Mouse (Mus musculus) limb, embryonic 13.5 days (tissue): ENCODE measurements around the gene Tdp1. TPM values are rescaled to one million over a fixed set of nuclear protein-coding genes. Genes with fewer than 3 reads are reported as not detected.

Source experiments
- ATAC-seq: fragments of 200-750 bp; cut with Nextera tagmentation; 2 replicates; pipeline ENCODE4 v1.8.0; 2017; ENCODE audit warnings: low read depth, moderate number of reproducible peaks, moderate TSS enrichment; ENCODE audit not compliant: low FRiP score
- H3K27ac ChIP-seq: fragments of 300-500 bp; sonication (generic); 2 replicates; pipeline ENCODE4 v1.5.1; 2015; ENCODE audit warnings: inconsistent platforms, mild to moderate bottlenecking, moderate library complexity
- H3K27me3 ChIP-seq: fragments of 300-500 bp; sonication (generic); 2 replicates; pipeline ENCODE4 v1.6.1; 2015; ENCODE audit warnings: mild to moderate bottlenecking, inconsistent platforms
- H3K36me3 ChIP-seq: fragments of 300-500 bp; sonication (generic); 2 replicates; pipeline ENCODE4 v1.6.1; 2015; ENCODE audit warnings: inconsistent platforms, mild to moderate bottlenecking, moderate library complexity
- H3K4me1 ChIP-seq: fragments of 300-500 bp; sonication (generic); 2 replicates; pipeline ENCODE4 v1.6.1; 2015; ENCODE audit warnings: inconsistent platforms
- H3K4me2 ChIP-seq: fragments of 300-500 bp; sonication (generic); replicated peaks from 2 replicates; pipeline ENCODE4 v1.6.1; 2015; ENCODE audit warnings: inconsistent platforms, mild to moderate bottlenecking, moderate library complexity
- H3K4me3 ChIP-seq: fragments of 300-500 bp; sonication (generic); 2 replicates; pipeline ENCODE4 v1.5.1; 2015; ENCODE audit warnings: moderate library complexity, mild to moderate bottlenecking, inconsistent platforms
- H3K9ac ChIP-seq: fragments of 300-500 bp; sonication (generic); 2 replicates; pipeline ENCODE4 v1.6.1; 2015; ENCODE audit warnings: mild to moderate bottlenecking, inconsistent platforms
- H3K9me3 ChIP-seq: fragments of 300-500 bp; sonication (generic); 2 replicates; pipeline ENCODE4 v1.6.1; 2016; ENCODE audit warnings: inconsistent platforms
- WGBS: fragments of 180-500 bp; shearing (Covaris S2); methylation state at CpG from one replicate; pipeline ENCODE4 v1.1.7; 2015; 5-methylcytosine and 5-hydroxymethylcytosine counted together
- polyA plus RNA-seq: library from polyadenylated mRNA; unstranded; fragments of >200 nt; fragmentation: Nextera tagmentation; extraction: Ambion mirVana; gene quantifications from 2 replicates; pipeline ENCODE4 v1.2.1, GENCODE M21; 2015

Tdp1 gene
- polyA plus RNA-seq, 1 experiment from 2014 or later: 62.9 TPM

GRCm38 (mm10) chr12:99933630-99934029 is 49.3 kb downstream of the Tdp1 start:
- no peak overlapping the region for H3K9ac ChIP-seq
- WGBS: 92% methylated on average over 3 of the region's 3 CpGs
- no peak overlapping the region for H3K27ac ChIP-seq
- no peak for ATAC-seq
- H3K4me2 ChIP-seq: no peak overlapping the region
- no peaks in the 10 kb centered on the region for H3K9me3 ChIP-seq
- H3K4me1 ChIP-seq: no peaks in the 10 kb centered on the region
- no peak overlapping the region for H3K4me3 ChIP-seq
- H3K27me3 ChIP-seq: no peaks in the 10 kb centered on the region
- peaks cover 63% of the 10 kb centered on the region for H3K36me3 ChIP-seq

DNA sequence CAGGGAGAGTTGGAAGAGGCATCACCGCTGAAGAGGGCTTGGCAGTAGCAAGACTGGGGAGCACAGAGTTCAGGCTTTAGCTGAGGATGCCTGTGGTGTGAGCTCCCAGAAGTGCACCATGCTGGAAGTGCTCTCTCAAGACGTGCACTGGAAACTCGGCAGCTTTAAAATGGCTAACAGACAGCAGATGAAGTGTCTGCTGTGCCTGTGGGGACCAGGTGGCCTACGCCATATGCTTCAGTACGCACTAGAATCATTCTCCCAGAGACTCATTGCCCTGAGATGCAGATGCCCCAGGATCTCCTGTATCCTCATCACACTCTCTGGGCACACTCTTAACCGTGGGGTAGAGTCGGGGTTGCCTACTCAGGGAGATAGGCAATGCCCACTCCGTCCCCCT is 51.1 kb downstream of the Tdp1 start:
- Histone ChIP-seq H3K9ac (no peak overlapping the region), H3K9me3 (no peaks in the 10 kb centered on the region), H3K4me2 (no peak overlapping the region), H3K4me1 (no peaks in the 10 kb centered on the region), H3K36me3 (peaks cover 67% of the 10 kb centered on the region), H3K4me3 (no peak overlapping the region), H3K27me3 (no peaks in the 10 kb centered on the region), H3K27ac (no peak overlapping the region)
- no peak for ATAC-seq
- 88% methylated on average over 8 of the region's 8 CpGs for WGBS

- Histone ChIP-seq H3K27ac (no peak overlapping the region), H3K9ac (no peak overlapping the region), H3K4me3 (no peak overlapping the region), H3K4me1 (no peaks in the 10 kb centered on the region), H3K36me3 (peaks cover 72% of the 10 kb centered on the region), H3K27me3 (no peaks in the 10 kb centered on the region), H3K4me2 (no peak overlapping the region), H3K9me3 (no peaks in the 10 kb centered on the region)
- no peak for ATAC-seq
- 51% methylated on average over 4 of the region's 4 CpGs for WGBS
Observed at GRCm38 (mm10) chr12:99938476-99938875, 54.2 kb downstream of the Tdp1 start.

GRCm38 (mm10) chr12:99939179-99939578 is 54.9 kb downstream of the Tdp1 start:
- Histone ChIP-seq H3K9ac (no peak overlapping the region), H3K36me3 (peaks cover 72% of the 10 kb centered on the region), H3K9me3 (no peaks in the 10 kb centered on the region), H3K27me3 (no peaks in the 10 kb centered on the region), H3K27ac (no peak overlapping the region), H3K4me2 (no peak overlapping the region), H3K4me1 (no peaks in the 10 kb centered on the region), H3K4me3 (no peak overlapping the region)
- ATAC-seq: no peak
- WGBS: 88% methylated on average over 6 of the region's 6 CpGs

GRCm38 (mm10) chr12:99940704-99941103 is 56.4 kb downstream of the Tdp1 start:
- no peaks in the 10 kb centered on the region for H3K4me1 ChIP-seq
- H3K27me3 ChIP-seq: no peaks in the 10 kb centered on the region
- H3K36me3 ChIP-seq: peaks cover 63% of the 10 kb centered on the region
- 94% methylated on average over 7 of the region's 7 CpGs for WGBS
- no peak for ATAC-seq
- H3K27ac ChIP-seq: no peak overlapping the region
- H3K9me3 ChIP-seq: no peaks in the 10 kb centered on the region
- no peak overlapping the region for H3K9ac ChIP-seq
- H3K4me2 ChIP-seq: no peak overlapping the region
- H3K4me3 ChIP-seq: no peak overlapping the region

- Histone ChIP-seq H3K9ac (no peak overlapping the region), H3K27me3 (no peaks in the 10 kb centered on the region), H3K4me3 (no peak overlapping the region), H3K9me3 (no peaks in the 10 kb centered on the region), H3K4me2 (no peak overlapping the region), H3K27ac (no peak overlapping the region), H3K4me1 (no peaks in the 10 kb centered on the region), H3K36me3 (peaks cover 62% of the 10 kb centered on the region)
- 78% methylated on average over 8 of the region's 8 CpGs for WGBS
- ATAC-seq: no peak
Observed at GRCm38 (mm10) chr12:99942441-99942840, 58.1 kb downstream of the Tdp1 start.

GRCm38 (mm10) chr12:99952928-99953327 is 68.6 kb downstream of the Tdp1 start:
- no peak overlapping the region for H3K4me2 ChIP-seq
- H3K9ac ChIP-seq: no peak overlapping the region
- 56% methylated on average over 7 of the region's 7 CpGs for WGBS
- no peaks in the 10 kb centered on the region for H3K4me1 ChIP-seq
- H3K27ac ChIP-seq: no peak overlapping the region
- no peaks in the 10 kb centered on the region for H3K9me3 ChIP-seq
- no peaks in the 10 kb centered on the region for H3K27me3 ChIP-seq
- no peak overlapping the region for H3K4me3 ChIP-seq
- ATAC-seq: no peak
- peaks cover 23% of the 10 kb centered on the region for H3K36me3 ChIP-seq

GRCm38 (mm10) chr12:99956411-99956810 is 72.1 kb downstream of the Tdp1 start:
- H3K27me3 ChIP-seq: peaks cover 15% of the 10 kb centered on the region; the same call in 1 of the 2 replicates
- no peak overlapping the region for H3K4me2 ChIP-seq
- H3K4me3 ChIP-seq: no peak overlapping the region
- no peaks in the 10 kb centered on the region for H3K9me3 ChIP-seq
- ATAC-seq: no peak
- no peaks in the 10 kb centered on the region for H3K4me1 ChIP-seq
- H3K36me3 ChIP-seq: peaks cover 13% of the 10 kb centered on the region
- no peak overlapping the region for H3K9ac ChIP-seq
- WGBS: 87% methylated on average over 7 of the region's 7 CpGs
- no peak overlapping the region for H3K27ac ChIP-seq

GRCm38 (mm10) chr12:99958068-99959060 is 74.0 kb downstream of the Tdp1 start:
- H3K27me3 ChIP-seq: peaks cover 24% of the 10 kb centered on the region
- ATAC-seq: no peak
- no peak overlapping the region for H3K9ac ChIP-seq
- no peak overlapping the region for H3K4me2 ChIP-seq
- H3K27ac ChIP-seq: no peak overlapping the region
- WGBS: 64% methylated on average over 9 of the region's 9 CpGs
- no peaks in the 10 kb centered on the region for H3K9me3 ChIP-seq
- no peak overlapping the region for H3K4me3 ChIP-seq
- H3K4me1 ChIP-seq: no peaks in the 10 kb centered on the region
- H3K36me3 ChIP-seq: peaks cover 13% of the 10 kb centered on the region

DNA sequence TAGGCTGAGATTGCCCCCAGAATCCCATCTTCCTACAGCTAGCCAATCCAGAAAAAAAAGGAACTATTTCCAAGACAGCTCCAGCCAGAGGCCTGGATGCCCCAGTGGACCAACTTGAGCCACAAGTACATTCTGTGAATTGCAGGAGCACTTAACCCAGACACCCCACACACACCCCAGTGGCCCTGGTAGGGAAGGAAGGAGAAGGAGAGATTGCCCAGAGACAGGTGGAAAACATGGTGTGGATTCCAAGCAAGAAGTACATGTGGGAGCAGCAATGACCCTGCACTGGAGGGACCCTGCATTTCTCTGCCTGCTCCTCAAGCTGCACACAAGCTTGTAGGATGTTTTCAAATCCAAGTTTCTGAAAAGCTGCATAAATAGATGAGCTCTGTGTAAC is 75.0 kb downstream of the Tdp1 start:
- Histone ChIP-seq H3K36me3 (peaks cover 13% of the 10 kb centered on the region), H3K4me2 (no peak overlapping the region), H3K9ac (no peak overlapping the region), H3K9me3 (no peaks in the 10 kb centered on the region), H3K27ac (no peak overlapping the region), H3K27me3 (peaks cover 33% of the 10 kb centered on the region), H3K4me3 (no peak overlapping the region), H3K4me1 (peaks cover 3% of the 10 kb centered on the region)
- no peak for ATAC-seq

DNA sequence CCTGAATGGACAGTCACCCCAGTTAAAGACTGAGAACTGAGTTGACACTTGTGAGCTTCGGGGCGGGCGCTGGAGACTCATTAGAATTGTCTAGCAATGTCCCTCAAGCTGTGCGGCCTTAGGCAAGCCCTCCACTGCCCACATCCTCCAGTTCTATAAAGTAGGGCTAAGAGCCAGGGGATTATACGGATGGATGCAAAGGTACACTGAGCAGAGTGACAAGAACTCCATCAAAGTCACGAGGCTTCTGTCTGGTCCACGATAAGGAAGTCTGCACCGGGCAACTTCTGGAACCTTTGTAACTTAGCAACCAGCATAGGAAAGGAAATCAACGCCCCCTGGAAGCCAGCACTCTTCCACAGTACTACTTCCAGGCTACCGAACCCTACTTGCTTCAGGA is 75.6 kb downstream of the Tdp1 start:
- WGBS: 36% methylated on average over 10 of the region's 10 CpGs
- Histone ChIP-seq H3K9me3 (no peaks in the 10 kb centered on the region), H3K36me3 (peaks cover 13% of the 10 kb centered on the region), H3K4me2 (no peak overlapping the region), H3K4me3 (no peak overlapping the region), H3K4me1 (peaks cover 9% of the 10 kb centered on the region), H3K27ac (no peak overlapping the region), H3K9ac (no peak overlapping the region), H3K27me3 (peaks cover 39% of the 10 kb centered on the region)
- ATAC-seq: no peak

DNA sequence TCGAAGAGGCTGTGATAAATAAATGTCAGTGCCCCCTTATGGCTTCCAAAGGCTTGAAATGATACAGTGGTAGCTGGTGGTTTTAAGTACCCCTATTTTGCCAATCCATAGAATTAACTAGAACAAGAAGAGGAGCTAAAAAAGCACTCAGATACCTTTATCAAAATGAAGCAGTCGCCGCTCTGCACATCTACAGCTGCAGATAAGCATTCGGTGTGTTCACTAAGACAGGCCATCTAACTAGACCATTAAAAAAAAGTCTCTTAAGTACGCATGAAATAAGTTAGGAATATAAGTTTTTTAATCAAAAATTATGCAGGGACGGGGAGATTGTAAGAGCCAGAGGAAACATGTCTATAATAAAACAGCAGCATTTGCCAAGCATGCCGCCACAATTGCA is 76.4 kb downstream of the Tdp1 start:
- Histone ChIP-seq H3K27ac (no peak overlapping the region), H3K4me3 (no peak overlapping the region), H3K36me3 (peaks cover 7% of the 10 kb centered on the region), H3K27me3 (peaks cover 47% of the 10 kb centered on the region), H3K4me1 (peaks cover 17% of the 10 kb centered on the region), H3K4me2 (no peak overlapping the region), H3K9ac (no peak overlapping the region), H3K9me3 (no peaks in the 10 kb centered on the region)
- ATAC-seq: no peak
- 90% methylated on average over 7 of the region's 7 CpGs for WGBS
